Mouse (Mus musculus): Measurements from ENCODE around the gene Dnah3. TPM values are rescaled to one million over a fixed set of nuclear protein-coding genes. Genes with fewer than 3 reads are reported as not detected.

Dnah3 gene
- polyA plus RNA-seq (2012; rRNA removed) = 31.7 and 34.6 TPM in 2 replicates

DNA sequence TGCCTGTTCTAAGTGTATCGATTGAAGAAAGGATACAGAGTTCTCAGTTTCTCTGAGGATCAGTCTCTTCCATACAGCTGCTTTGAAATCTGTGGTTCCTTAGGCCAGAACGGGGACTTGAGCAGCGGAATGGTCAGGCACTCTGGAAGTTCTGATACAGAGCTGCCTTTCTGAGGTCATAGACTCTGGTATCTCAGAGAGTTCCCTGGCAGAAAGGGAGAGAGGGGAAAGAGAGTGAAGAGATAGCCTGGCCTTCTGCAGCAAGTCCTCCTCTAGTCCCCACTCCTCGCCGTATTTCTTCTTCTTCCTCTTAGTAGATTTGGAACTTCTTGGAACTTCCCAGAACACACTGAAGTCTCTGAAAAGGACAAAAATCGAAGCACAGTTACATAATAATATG, at the start of gene Dnah3:
Gene Dnah3 (minus strand): TSS at position 101 of the 400 bp plus-strand sequence.
- Histone ChIP-seq H3K27ac (ENCODE audit: control insufficient read depth, insufficient read depth, low read depth, low read length) (no peak within 1 kb of the TSS), H3K27me3 (ENCODE audit: control insufficient read depth, insufficient read depth, low read length) (no peaks in the 10 kb centered on the region), H3K36me3 (ENCODE audit: control insufficient read depth, insufficient read depth, low read length) (no peaks in the 10 kb centered on the region), H3K4me3 (ENCODE audit: control insufficient read depth, low read depth, low read length) (peak within 1 kb of the TSS; percentile 68), H3K4me1 (ENCODE audit: control insufficient read depth, insufficient read depth, low read length) (peaks cover 2% of the 10 kb centered on the region; the same call in 1 of the 2 replicates)
- TF ChIP-seq CTCF (IDR thresholded peaks at IDR 0.05; ENCODE audit: control insufficient read depth, insufficient read depth, insufficient replicate concordance, low read depth, low read length) (no peak), POLR2A (IDR thresholded peaks at IDR 0.05; ENCODE audit: control insufficient read depth, low read depth, low read length) (no peak; the same call in 1 of the 2 replicates)

- no peaks in the 10 kb centered on the region; the same call in 1 of the 2 replicates for H3K4me1 ChIP-seq (ENCODE audit: control insufficient read depth, insufficient read depth, low read length)
- no peak overlapping the region for H3K27ac ChIP-seq (ENCODE audit: control insufficient read depth, insufficient read depth, low read depth, low read length)
- no peaks in the 10 kb centered on the region for H3K27me3 ChIP-seq (ENCODE audit: control insufficient read depth, insufficient read depth, low read length)
- no peak overlapping the region for H3K4me3 ChIP-seq (ENCODE audit: control insufficient read depth, low read depth, low read length)
- no peaks in the 10 kb centered on the region for H3K36me3 ChIP-seq (ENCODE audit: control insufficient read depth, insufficient read depth, low read length)
- TF ChIP-seq CTCF (IDR thresholded peaks at IDR 0.05; ENCODE audit: control insufficient read depth, insufficient read depth, insufficient replicate concordance, low read depth, low read length) (no peak), POLR2A (IDR thresholded peaks at IDR 0.05; ENCODE audit: control insufficient read depth, low read depth, low read length) (no peak)
Measured at GRCm38 (mm10) chr7:120142743-120143142, 47.7 kb upstream of the Dnah3 start.

- H3K4me1 ChIP-seq (ENCODE audit: control insufficient read depth, insufficient read depth, low read length) = no peaks in the 10 kb centered on the region
- H3K36me3 ChIP-seq (ENCODE audit: control insufficient read depth, insufficient read depth, low read length) = no peaks in the 10 kb centered on the region
- H3K27ac ChIP-seq (ENCODE audit: control insufficient read depth, insufficient read depth, low read depth, low read length) = no peak overlapping the region
- TF ChIP-seq POLR2A (IDR thresholded peaks at IDR 0.05; ENCODE audit: control insufficient read depth, low read depth, low read length) (no peak), CTCF (IDR thresholded peaks at IDR 0.05; ENCODE audit: control insufficient read depth, insufficient read depth, insufficient replicate concordance, low read depth, low read length) (no peak)
- no peak overlapping the region for H3K4me3 ChIP-seq (ENCODE audit: control insufficient read depth, low read depth, low read length)
- H3K27me3 ChIP-seq (ENCODE audit: control insufficient read depth, insufficient read depth, low read length) = no peaks in the 10 kb centered on the region
Measured at GRCm38 (mm10) chr7:120128951-120129350, 33.9 kb upstream of the Dnah3 start.

DNA sequence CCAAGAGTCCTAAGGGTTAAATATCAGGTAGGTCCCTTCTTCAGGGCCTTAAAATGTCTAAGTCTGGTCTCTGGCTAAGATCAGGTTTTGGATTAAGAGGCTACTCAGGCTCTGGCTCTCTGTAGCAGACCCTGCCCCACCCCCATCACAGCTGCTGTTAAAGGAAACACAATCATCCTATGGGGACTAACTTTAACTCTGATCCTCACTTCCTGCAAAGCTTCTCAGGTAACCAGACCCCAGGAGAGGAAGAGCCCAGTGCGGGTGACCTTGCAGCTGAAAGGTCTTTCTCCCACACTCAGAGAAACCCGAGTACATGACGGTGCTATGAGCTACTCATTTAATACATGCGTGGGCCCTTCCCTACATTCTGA, 32.6 kb upstream of the Dnah3 start:
- TF ChIP-seq CTCF (IDR thresholded peaks at IDR 0.05; ENCODE audit: control insufficient read depth, insufficient read depth, insufficient replicate concordance, low read depth, low read length) (no peak), POLR2A (IDR thresholded peaks at IDR 0.05; ENCODE audit: control insufficient read depth, low read depth, low read length) (no peak)
- H3K4me1 ChIP-seq (ENCODE audit: control insufficient read depth, insufficient read depth, low read length) = no peaks in the 10 kb centered on the region
- H3K4me3 ChIP-seq (ENCODE audit: control insufficient read depth, low read depth, low read length) = no peak overlapping the region
- no peak overlapping the region for H3K27ac ChIP-seq (ENCODE audit: control insufficient read depth, insufficient read depth, low read depth, low read length)
- H3K27me3 ChIP-seq (ENCODE audit: control insufficient read depth, insufficient read depth, low read length) = no peaks in the 10 kb centered on the region
- H3K36me3 ChIP-seq (ENCODE audit: control insufficient read depth, insufficient read depth, low read length) = no peaks in the 10 kb centered on the region

GRCm38 (mm10) chr7:120126976-120127685, 32.1 kb upstream of the Dnah3 start:
- H3K27ac ChIP-seq (ENCODE audit: control insufficient read depth, insufficient read depth, low read depth, low read length) = no peak overlapping the region
- no peaks in the 10 kb centered on the region for H3K4me1 ChIP-seq (ENCODE audit: control insufficient read depth, insufficient read depth, low read length)
- TF ChIP-seq CTCF (IDR thresholded peaks at IDR 0.05; ENCODE audit: control insufficient read depth, insufficient read depth, insufficient replicate concordance, low read depth, low read length) (no peak), POLR2A (IDR thresholded peaks at IDR 0.05; ENCODE audit: control insufficient read depth, low read depth, low read length) (no peak)
- H3K27me3 ChIP-seq (ENCODE audit: control insufficient read depth, insufficient read depth, low read length) = no peaks in the 10 kb centered on the region
- no peak overlapping the region for H3K4me3 ChIP-seq (ENCODE audit: control insufficient read depth, low read depth, low read length)
- H3K36me3 ChIP-seq (ENCODE audit: control insufficient read depth, insufficient read depth, low read length) = no peaks in the 10 kb centered on the region

DNA sequence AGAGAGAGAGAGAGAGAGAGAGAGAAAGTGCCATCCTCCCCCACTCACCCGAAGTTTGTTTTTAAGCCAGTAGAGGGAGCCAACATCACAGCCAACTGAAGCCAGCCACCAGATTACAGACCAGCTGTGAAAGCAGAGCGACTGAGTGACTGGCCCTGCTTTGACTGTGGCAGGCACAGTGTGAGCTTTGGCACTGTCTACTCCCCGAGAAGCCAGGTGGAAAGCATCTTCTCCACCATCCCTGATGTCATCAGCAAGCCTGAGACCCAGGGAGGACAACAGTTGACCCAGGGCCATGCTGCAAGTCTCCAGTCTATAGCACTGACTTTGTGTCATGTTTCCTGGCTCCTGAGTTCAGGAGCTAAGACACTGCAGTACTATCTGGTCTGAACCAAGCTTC, 29.8 kb upstream of the Dnah3 start:
- TF ChIP-seq CTCF (IDR thresholded peaks at IDR 0.05; ENCODE audit: control insufficient read depth, insufficient read depth, insufficient replicate concordance, low read depth, low read length) (peak; percentile 66; the same call in 1 of the 2 replicates), POLR2A (IDR thresholded peaks at IDR 0.05; ENCODE audit: control insufficient read depth, low read depth, low read length) (no peak)
- Histone ChIP-seq H3K27me3 (ENCODE audit: control insufficient read depth, insufficient read depth, low read length) (no peaks in the 10 kb centered on the region), H3K27ac (ENCODE audit: control insufficient read depth, insufficient read depth, low read depth, low read length) (no peak overlapping the region), H3K4me3 (ENCODE audit: control insufficient read depth, low read depth, low read length) (no peak overlapping the region), H3K36me3 (ENCODE audit: control insufficient read depth, insufficient read depth, low read length) (no peaks in the 10 kb centered on the region), H3K4me1 (ENCODE audit: control insufficient read depth, insufficient read depth, low read length) (no peaks in the 10 kb centered on the region)

GRCm38 (mm10) chr7:120123776-120124175, 28.7 kb upstream of the Dnah3 start:
- Histone ChIP-seq H3K27ac (ENCODE audit: control insufficient read depth, insufficient read depth, low read depth, low read length) (no peak overlapping the region), H3K4me3 (ENCODE audit: control insufficient read depth, low read depth, low read length) (no peak overlapping the region), H3K4me1 (ENCODE audit: control insufficient read depth, insufficient read depth, low read length) (no peaks in the 10 kb centered on the region), H3K27me3 (ENCODE audit: control insufficient read depth, insufficient read depth, low read length) (no peaks in the 10 kb centered on the region), H3K36me3 (ENCODE audit: control insufficient read depth, insufficient read depth, low read length) (no peaks in the 10 kb centered on the region)
- TF ChIP-seq POLR2A (IDR thresholded peaks at IDR 0.05; ENCODE audit: control insufficient read depth, low read depth, low read length) (no peak), CTCF (IDR thresholded peaks at IDR 0.05; ENCODE audit: control insufficient read depth, insufficient read depth, insufficient replicate concordance, low read depth, low read length) (no peak)

Data from testis, adult 2 months (tissue).